Mouse (Mus musculus) gastrocnemius, postnatal 4 days (tissue): ENCODE measurements around the gene Crtc3. TPM values are rescaled to one million over a fixed set of nuclear protein-coding genes. Genes with fewer than 3 reads are reported as not detected.

ENCODE experiments used
- DNase-seq, 2 experiments: peaks; one replicate each; pipeline ENCODE4 v3.0.0; 2021 to 2022; ENCODE audit warnings: low spot score in 2 of 2, mixed read lengths in 2 of 2
- total RNA-seq, 2 experiments: library from RNA; stranded (reverse); gene quantifications; 2 replicates each; pipeline ENCODE4 v1.2.3; 2021

Crtc3 gene
- total RNA-seq, 2 experiments from 2014 or later: 28.7 to 32.1 TPM

- DNase-seq: peak; percentile 46 to 78
Measured at GRCm38 (mm10) chr7:80687721-80688555, 739 bp downstream of the Crtc3 start.

GRCm38 (mm10) chr7:80685639-80686038 lies 3.0 kb downstream of the Crtc3 start:
- DNase-seq: no peak

- no peak for DNase-seq
Measured at GRCm38 (mm10) chr7:80682630-80683029, 6.0 kb downstream of the Crtc3 start.

DNA sequence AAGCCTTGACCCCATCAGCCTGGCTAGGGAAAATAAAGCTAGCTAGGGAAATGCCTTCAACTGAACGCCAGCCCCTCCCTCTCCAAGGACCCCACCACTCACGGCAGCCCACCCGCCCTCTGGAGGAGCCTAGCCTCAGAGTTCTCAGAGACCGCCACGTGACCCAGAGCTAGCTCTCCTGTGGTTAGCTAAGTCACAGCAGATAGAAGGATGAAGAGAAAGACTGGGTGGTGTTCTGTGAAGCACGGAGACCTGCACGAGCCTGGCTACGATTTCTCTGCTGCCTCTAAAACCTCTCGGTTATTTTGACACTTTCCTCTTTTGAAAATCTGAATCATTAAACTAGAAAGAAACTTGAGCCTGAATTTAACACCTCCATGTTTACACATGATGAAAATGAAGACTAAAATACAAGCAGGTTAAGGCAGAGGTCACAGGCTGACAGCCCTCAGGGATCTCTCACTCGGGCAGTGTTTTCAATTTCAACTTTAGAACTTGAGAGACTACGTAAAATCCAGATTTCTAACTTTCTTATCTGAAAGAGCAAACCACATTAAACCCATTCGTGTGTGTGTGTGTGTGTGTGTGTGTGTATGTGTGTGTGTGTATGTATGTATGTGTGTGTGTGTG lies 8.3 kb downstream of the Crtc3 start:
- DNase-seq: no peak

DNA sequence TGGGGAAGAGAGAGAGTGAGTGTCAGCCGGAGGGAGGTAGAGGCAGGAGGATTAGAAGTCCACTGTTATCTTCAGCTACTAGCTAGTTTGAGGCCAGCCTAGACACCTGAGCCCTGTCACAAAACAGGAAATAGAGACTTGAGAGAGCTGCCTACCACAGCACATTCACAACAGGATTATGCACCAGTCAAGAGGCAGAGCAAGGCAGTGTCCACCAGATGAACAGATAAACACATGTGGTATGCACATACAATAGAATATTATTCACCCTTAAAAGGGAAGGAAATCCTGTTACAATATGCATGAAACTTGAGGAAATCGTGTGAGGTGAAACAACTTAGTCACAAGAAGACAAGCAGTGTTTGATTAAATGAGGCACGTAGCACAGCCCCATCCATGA lies 16.4 kb downstream of the Crtc3 start:
- DNase-seq: no peak

DNA sequence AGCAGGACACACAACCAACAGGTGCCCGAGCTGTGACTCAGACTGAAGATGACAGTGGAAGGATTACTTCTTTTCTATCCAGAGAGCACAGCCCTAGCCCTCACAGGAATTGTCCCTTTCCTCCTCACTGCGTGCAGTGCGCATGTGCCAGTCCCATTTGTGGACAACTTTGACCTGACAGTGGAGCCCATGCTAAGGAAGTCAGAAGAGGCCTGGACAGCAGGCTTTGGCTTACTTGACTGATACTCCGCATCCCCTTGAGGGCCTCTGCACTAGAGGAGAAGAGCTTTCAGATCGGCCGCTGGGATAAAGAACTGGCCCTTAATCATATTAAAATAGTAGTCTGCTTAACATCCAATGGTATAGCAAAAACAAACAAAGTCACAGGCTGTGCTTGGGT lies 17.8 kb downstream of the Crtc3 start:
- DNase-seq: no peak

- no peak for DNase-seq
Measured at GRCm38 (mm10) chr7:80667190-80667589, 21.5 kb downstream of the Crtc3 start.

GRCm38 (mm10) chr7:80666198-80666915 lies 22.3 kb downstream of the Crtc3 start:
- peak in 1 of 2 experiments; percentile 53 for DNase-seq

DNA sequence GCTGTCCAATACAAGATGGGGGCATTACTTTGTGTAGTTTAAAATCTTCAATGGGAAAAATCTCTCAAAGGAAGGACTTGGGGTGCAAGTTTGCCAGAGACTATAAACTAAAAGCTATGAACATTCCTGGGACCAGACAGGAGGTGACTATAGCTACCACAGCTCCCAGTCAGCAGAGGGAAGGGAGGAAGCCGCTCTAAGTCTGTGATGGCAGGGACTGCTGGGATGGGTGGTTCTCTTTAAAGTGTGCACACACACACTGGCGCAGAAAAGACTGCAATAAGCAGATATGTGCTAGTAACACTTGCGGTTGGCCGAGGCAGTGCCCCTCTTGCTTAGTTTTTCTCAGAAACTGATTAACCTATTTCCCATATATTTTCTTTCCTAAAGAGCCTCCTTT lies 27.6 kb downstream of the Crtc3 start:
- DNase-seq: no peak

DNA sequence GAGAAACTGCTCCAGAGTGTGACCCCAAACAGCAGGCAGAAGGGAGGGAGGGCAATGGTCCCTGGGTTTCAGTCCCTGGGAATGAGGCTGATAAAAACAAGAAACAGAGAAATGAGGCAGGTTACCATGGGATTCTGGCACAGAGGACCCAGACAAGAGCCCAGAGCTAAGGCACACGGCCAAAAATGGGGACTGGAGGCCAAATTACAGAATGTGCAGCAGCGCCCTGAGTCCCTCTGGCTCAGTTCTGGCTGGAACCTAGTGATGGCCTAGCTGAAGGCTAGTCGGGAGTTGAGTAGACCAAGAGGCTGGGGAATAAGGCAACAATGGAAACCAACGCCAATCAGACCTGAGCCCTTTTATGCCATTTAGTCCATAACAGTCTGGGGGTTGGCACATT lies 28.1 kb downstream of the Crtc3 start:
- DNase-seq: peak; percentile 54 to 83

- peak in 1 of 2 experiments; percentile 65 for DNase-seq
Measured at GRCm38 (mm10) chr7:80657896-80658295, 30.8 kb downstream of the Crtc3 start.

DNA sequence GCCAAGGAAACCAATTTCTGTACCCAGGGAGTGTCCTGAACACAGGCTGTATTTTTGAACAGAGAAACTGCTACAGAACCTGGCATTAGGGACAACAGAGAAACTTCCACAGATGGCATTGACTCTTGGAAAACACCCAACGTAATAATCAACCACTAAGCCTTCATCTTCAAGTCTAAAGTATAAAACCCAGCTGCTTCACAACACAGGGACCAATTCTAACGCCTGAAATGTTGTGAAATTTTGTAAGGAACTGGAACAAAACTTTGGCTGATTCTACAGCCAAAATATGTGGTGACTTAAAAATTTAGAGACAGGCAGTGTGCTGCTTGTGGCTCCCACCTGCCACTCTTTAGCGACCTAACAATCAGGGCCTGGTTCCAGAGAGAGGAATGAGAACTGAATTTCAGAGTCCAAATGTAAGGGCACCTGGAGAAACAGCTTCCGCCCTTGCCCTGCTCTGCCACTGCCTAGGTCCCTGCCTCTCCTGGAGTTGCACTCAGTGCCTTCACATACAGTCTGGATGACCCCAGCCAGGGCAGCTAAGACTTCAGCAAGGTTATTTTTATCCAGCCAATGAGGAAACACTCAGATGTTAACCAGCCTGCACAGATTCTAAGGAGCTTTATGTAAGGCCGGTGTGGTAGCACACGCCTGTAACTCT lies 33.2 kb downstream of the Crtc3 start:
- DNase-seq: no peak

DNA sequence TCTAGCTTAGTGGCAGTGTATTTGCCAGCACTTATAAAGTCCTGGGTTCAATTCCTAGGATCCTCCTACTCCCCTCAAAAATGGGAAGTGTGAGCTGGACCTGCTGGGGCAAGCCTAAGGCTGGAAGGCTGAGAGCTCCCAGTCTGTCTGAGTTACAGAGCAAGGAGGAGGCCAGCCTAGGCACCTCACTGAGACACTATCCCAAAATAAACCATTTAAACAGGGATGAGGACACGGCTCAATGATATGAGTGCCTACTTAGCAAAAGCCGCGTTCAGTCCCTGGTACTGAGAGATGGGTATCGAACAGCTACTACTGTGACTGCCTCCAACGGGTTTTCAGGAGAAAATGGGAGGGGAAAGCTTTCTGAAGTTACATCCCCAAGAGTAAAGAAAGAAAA lies 33.8 kb downstream of the Crtc3 start:
- DNase-seq: no peak

DNA sequence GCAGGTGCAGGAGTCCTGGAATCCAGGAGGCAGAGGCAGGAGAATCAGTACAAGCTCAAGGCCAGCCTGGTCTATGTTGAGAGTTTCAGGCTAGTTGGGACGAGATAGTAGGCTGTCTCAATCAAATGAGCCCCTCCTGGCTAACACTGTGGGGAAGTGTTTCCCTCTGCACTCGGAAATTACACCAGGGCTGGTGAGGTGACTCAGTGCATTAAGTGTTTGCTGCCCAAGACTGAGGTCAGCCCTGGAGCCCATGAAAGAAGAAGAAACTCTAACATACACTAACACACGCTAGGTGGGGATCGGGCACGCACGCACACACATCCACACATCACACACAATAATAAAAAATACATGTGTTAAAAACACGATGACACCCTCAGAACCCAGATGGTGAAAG lies 34.3 kb downstream of the Crtc3 start:
- no peak for DNase-seq

DNA sequence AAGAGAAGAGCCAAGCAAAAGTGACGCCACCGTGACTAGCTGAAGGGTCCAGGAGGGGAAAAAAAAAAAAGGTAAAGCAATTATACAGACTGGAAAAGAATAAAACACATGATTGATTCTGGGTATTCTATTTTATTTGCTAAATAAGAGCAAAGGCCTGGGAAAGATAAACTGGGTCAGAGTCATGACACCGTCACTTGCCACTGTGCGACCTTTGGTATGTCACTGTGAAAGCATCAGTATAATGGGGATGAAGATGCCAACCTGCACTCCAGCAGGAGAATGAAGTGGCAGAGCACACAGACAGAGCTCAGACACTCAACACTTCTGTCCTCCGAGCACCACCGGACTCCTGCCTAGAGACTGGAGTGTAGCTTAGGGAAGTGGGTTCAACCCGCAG lies 34.7 kb downstream of the Crtc3 start:
- DNase-seq: no peak

- DNase-seq: no peak
Measured at GRCm38 (mm10) chr7:80653077-80653476, 35.6 kb downstream of the Crtc3 start.

DNA sequence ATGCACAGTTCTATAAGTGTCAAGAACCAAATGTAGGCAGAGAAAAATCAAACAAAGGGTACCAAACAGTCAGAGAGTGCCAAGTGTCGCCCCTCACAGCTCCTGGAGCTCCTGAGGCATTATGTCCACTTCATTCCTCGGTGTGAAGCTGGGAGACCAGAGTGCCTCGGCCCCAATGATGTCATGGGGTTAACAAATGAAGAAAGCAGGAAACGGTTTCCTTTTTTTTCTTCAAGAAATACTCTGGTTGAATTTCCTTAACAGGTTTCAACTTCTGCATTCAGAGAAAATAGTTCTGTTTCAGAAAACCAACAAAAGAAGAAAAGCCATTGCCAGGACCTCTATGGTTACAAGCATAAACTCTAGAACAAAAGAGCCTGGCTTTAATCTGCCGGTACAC lies 36.4 kb downstream of the Crtc3 start:
- DNase-seq: no peak

- no peak for DNase-seq
Measured at GRCm38 (mm10) chr7:80647437-80647871, 41.2 kb downstream of the Crtc3 start.

GRCm38 (mm10) chr7:80646093-80647025 lies 42.3 kb downstream of the Crtc3 start:
- DNase-seq: no peak

- no peak for DNase-seq
Measured at GRCm38 (mm10) chr7:80642976-80643666, 45.6 kb downstream of the Crtc3 start.
